In the genomic region with DNA sequence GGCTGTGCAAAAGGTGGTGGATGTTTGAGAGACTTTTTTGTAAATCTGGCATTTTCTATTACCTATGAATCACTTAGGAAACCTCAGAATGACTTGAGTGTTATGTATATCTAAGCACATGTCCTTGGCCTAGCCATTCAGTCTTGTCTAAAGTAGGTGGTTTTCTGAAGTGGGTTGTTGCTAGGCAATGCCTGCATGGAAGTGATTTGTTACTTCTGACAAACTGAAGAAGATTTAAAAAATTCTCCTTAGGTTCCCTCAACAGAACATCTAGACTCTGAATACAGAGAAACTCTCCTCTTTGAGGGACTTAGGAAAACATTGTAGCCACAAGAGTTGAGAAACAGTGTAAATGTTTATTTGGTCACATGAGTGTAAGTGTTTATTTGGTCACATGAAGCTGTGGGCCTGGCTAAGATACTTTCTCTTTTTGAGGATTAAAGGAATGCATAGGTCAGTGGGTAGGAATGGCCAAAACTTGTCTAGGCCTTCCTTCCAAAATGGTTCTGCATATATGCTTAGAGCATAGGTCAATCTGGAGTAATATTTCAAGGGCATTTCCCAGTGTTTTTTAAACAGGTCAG, we compare ENCODE assay signal across 27 mouse cellular contexts. TPM values are rescaled to one million over a fixed set of nuclear protein-coding genes. Genes with fewer than 3 reads are reported as not detected.
DNase-seq lines count a peak whose midpoint lies in the region; ATAC-seq and TF ChIP-seq lines count a peak whose summit lies in the region.
"Had no signal": no experiment of that assay in that cellular context is flagged by ENCODE, and none has a peak within 500 bp of the region (broad histone marks: within the 10 kb centered on the region; RNA-seq: fewer than 3 reads in every experiment).

No protein-coding gene starts in this region.

- H3K4me3 ChIP-seq in lung, postnatal 0 days (ENCODE audit: low read depth, low read length): no peak overlapping the region
- H3K4me3 ChIP-seq in heart, adult 2 months: no peak overlapping the region
- H3K4me3 ChIP-seq: embryonic facial prominence, embryonic 12.5 days; forebrain, embryonic 12.5 days; hindbrain, embryonic 12.5 days; left cerebral cortex, adult 2 months; limb, embryonic 15.5 days; neural tube, embryonic 12.5 days had no signal

- no peak for DNase-seq in frontal cortex, postnatal 36 days (ENCODE audit: low spot score in 2 of 2)
- peak; percentile 68 for DNase-seq in lung, postnatal 0 days (ENCODE audit: low spot score)
- DNase-seq in lung, postnatal 4 days: no peak
- DNase-seq in NIH3T3 (ENCODE audit: low read depth): peak; percentile 25
- peak; percentile 72 for DNase-seq in lung, postnatal 36 days
- DNase-seq in left cerebral cortex, postnatal 10 days (ENCODE audit: extremely low spot score in 1 of 2, low spot score in 2 of 2): no peak
- no peak for DNase-seq in heart, adult 2 months
- DNase-seq: adrenal gland, postnatal 25 days; B cell, adult 2 months; cerebellum, adult 11 months; cerebellum, adult 9-11 months; gastrocnemius, postnatal 10 days; heart, postnatal 14 days; kidney, adult 18-20 months; layer of hippocampus, adult 9-11 months; left cerebral cortex, postnatal 4 days; midbrain, embryonic 14.5 days; thymus, postnatal 36 days had no signal

- TF ChIP-seq EP300 in lung, postnatal 0 days (IDR thresholded peaks at IDR 0.05): peak; percentile 63
- TF ChIP-seq EP300 in heart, adult 2 months (IDR thresholded peaks at IDR 0.05; ENCODE audit: insufficient read depth, low read depth, low read length): no peak

- intact Hi-C loops in left cerebral cortex, postnatal 10 days (cut with DNase I): no loop called here
- intact Hi-C loops in heart, adult 2 months (cut with DNase I): no loop called here

- peak; percentile 55 for ATAC-seq in frontal cortex, adult (ENCODE audit: low TSS enrichment)
- peak; percentile 79 for ATAC-seq in lung, postnatal 0 days

- no peaks in the 10 kb centered on the region; the same call in 1 of the 2 replicates for H3K4me1 ChIP-seq in lung, postnatal 0 days (ENCODE audit: insufficient read depth, low read depth, low read length)
- peaks cover 9% of the 10 kb centered on the region for H3K4me1 ChIP-seq in heart, adult 2 months (ENCODE audit: control insufficient read depth, insufficient read depth, low read length)
- H3K4me1 ChIP-seq: embryonic facial prominence, embryonic 12.5 days; limb, embryonic 15.5 days; neural tube, embryonic 12.5 days had no signal

- no peaks in the 10 kb centered on the region for H3K9me3 ChIP-seq in lung, postnatal 0 days (ENCODE audit: low read length)
- H3K9me3 ChIP-seq: embryonic facial prominence, embryonic 12.5 days; forebrain, embryonic 12.5 days; hindbrain, embryonic 12.5 days; limb, embryonic 15.5 days; neural tube, embryonic 12.5 days had no signal

- H3K27me3 ChIP-seq in lung, postnatal 0 days (replicated peaks; ENCODE audit: insufficient read depth, low read length): no peaks in the 10 kb centered on the region
- H3K27me3 ChIP-seq in heart, adult 2 months (ENCODE audit: control insufficient read depth, insufficient read depth, low read length): no peaks in the 10 kb centered on the region
- H3K27me3 ChIP-seq: embryonic facial prominence, embryonic 12.5 days; forebrain, embryonic 12.5 days; hindbrain, embryonic 12.5 days; limb, embryonic 15.5 days; neural tube, embryonic 12.5 days had no signal

- no peaks in the 10 kb centered on the region for H3K36me3 ChIP-seq in lung, postnatal 0 days (ENCODE audit: insufficient read depth, low read length)
- peaks cover 29% of the 10 kb centered on the region for H3K36me3 ChIP-seq in heart, adult 2 months (ENCODE audit: control insufficient read depth, insufficient read depth, low read length)
- H3K36me3 ChIP-seq: embryonic facial prominence, embryonic 12.5 days; forebrain, embryonic 12.5 days; hindbrain, embryonic 12.5 days; limb, embryonic 15.5 days; neural tube, embryonic 12.5 days had no signal

- H3K27ac ChIP-seq in lung, postnatal 0 days (ENCODE audit: low read length): no peak overlapping the region
- no peak overlapping the region for H3K27ac ChIP-seq in heart, adult 2 months
- H3K27ac ChIP-seq: embryonic facial prominence, embryonic 12.5 days; forebrain, embryonic 12.5 days; hindbrain, embryonic 12.5 days; kidney, postnatal 0 days; left cerebral cortex, adult 2 months; limb, embryonic 15.5 days; neural tube, embryonic 12.5 days had no signal

- H3K9ac ChIP-seq in lung, postnatal 0 days (replicated peaks; ENCODE audit: low read depth): no peak overlapping the region
- H3K9ac ChIP-seq in heart, adult 2 months (ENCODE audit: low read depth, low read length): no peak overlapping the region
- H3K9ac ChIP-seq: embryonic facial prominence, embryonic 12.5 days; forebrain, embryonic 12.5 days; hindbrain, embryonic 12.5 days; limb, embryonic 15.5 days; neural tube, embryonic 12.5 days had no signal

- H3K79me2 ChIP-seq in heart, adult 2 months (replicated peaks; ENCODE audit: control insufficient read depth, insufficient read depth, low read length): peaks cover 4% of the 10 kb centered on the region; the same call in 1 of the 2 replicates

- H3K4me2 ChIP-seq in lung, postnatal 0 days (replicated peaks; ENCODE audit: low read depth, low read length): no peak overlapping the region
- H3K4me2 ChIP-seq: embryonic facial prominence, embryonic 12.5 days; forebrain, embryonic 12.5 days; heart, embryonic 11.5 days; hindbrain, embryonic 12.5 days; limb, embryonic 15.5 days; neural tube, embryonic 12.5 days had no signal

- TF ChIP-seq CTCF in lung, postnatal 0 days (IDR thresholded peaks at IDR 0.05): no peak
- no peak for TF ChIP-seq CTCF in heart, adult 2 months (IDR thresholded peaks at IDR 0.05)

- no peak for TF ChIP-seq POLR2A in heart, adult 2 months (IDR thresholded peaks at IDR 0.05; ENCODE audit: insufficient read depth, low read depth, low read length)

RNA-seq across cellular contexts. Expression of gene Akap13, which starts 8.3 kb away (rescaled TPM):
- polyA plus RNA-seq in lung, postnatal 0 days (2015; fragmentation: Nextera tagmentation; extraction: Ambion mirVana): 52.9 and 58.5 TPM in 2 replicates
- 10 to 100 TPM; 23.3 to 25.8 TPM for total RNA-seq in left cerebral cortex, postnatal 10 days (2021)
- total RNA-seq in heart, adult 2 months (2021): 10 to 100 TPM; 64.1 to 72.0 TPM
- polyA plus RNA-seq in heart, adult 2 months (2012; rRNA removed): 16.8 and 20.0 TPM in 2 replicates

Comparison
In these comparisons a context has a peak if more than half of its experiments do, and no peak if none do; other contexts are left out.
1. DNase-seq: peak in lung, postnatal 0 days (single experiment), NIH3T3 (single experiment) and lung, postnatal 36 days (single experiment); none in frontal cortex, postnatal 36 days (0 of 2), lung, postnatal 4 days (0 of 2), left cerebral cortex, postnatal 10 days (0 of 2) and heart, adult 2 months (0 of 2).